Mouse (Mus musculus) liver, postnatal 0 days (tissue): Measurements from ENCODE around the gene Gm10197.

Source experiments
- CTCF ChIP-seq: sonication (generic); IDR thresholded peaks from 2 replicates; pipeline ENCODE4 v1.5.1; 2016; ENCODE audit warnings: antibody characterized with exemption, low read depth
- EP300 ChIP-seq: IDR thresholded peaks from 2 replicates; pipeline ENCODE4 v1.6.1; 2016; ENCODE audit warnings: antibody characterized with exemption, low read depth, mild to moderate bottlenecking

GRCm38 (mm10) chr19:53355065-53355464, 16.5 kb downstream of the Gm10197 start:
- no peak for TF ChIP-seq EP300
- no peak for TF ChIP-seq CTCF
